Mouse (Mus musculus) lung, embryonic 14.5 days (tissue): ENCODE measurements around the gene Tanc2. TPM values are rescaled to one million over a fixed set of nuclear protein-coding genes. Genes with fewer than 3 reads are reported as not detected.

Experiments
- ATAC-seq: fragments of 200-750 bp; cut with Nextera tagmentation; 2 replicates; pipeline ENCODE4 v1.8.0; 2017; ENCODE audit warnings: mild to moderate bottlenecking, moderate TSS enrichment, moderate library complexity; ENCODE audit not compliant: insufficient read depth
- DNase-seq: peaks from one replicate; pipeline ENCODE4 v3.0.0-alpha.2; 2015
- H3K27ac ChIP-seq: fragments of 300-500 bp; sonication (generic); 2 replicates; pipeline ENCODE4 v1.5.1; 2014; ENCODE audit warnings: low read depth, mild to moderate bottlenecking, moderate library complexity
- H3K27me3 ChIP-seq: fragments of 300-500 bp; sonication (generic); 2 replicates; pipeline ENCODE4 v1.6.1; 2014; ENCODE audit warnings: low read length, control low read depth; ENCODE audit not compliant: insufficient read depth
- H3K36me3 ChIP-seq: fragments of 300-500 bp; sonication (generic); 2 replicates; pipeline ENCODE4 v1.6.1; 2014; ENCODE audit warnings: control low read depth; ENCODE audit not compliant: insufficient read depth
- H3K4me1 ChIP-seq: fragments of 300-500 bp; sonication (generic); 2 replicates; pipeline ENCODE4 v1.6.1; 2014; ENCODE audit warnings: antibody characterized with exemption, control low read depth; ENCODE audit not compliant: insufficient read depth
- H3K4me2 ChIP-seq: fragments of 300-500 bp; sonication (generic); 2 replicates; pipeline ENCODE4 v1.6.1; 2014; ENCODE audit warnings: mild to moderate bottlenecking
- H3K4me3 ChIP-seq: fragments of 300-500 bp; sonication (generic); 2 replicates; pipeline ENCODE4 v1.5.1; 2014; ENCODE audit warnings: low read depth, low read length
- H3K9ac ChIP-seq: fragments of 300-500 bp; sonication (generic); 2 replicates; pipeline ENCODE4 v1.6.1; 2014
- H3K9me3 ChIP-seq: fragments of 300-500 bp; sonication (generic); 2 replicates; pipeline ENCODE4 v1.6.1; 2016; ENCODE audit warnings: low read depth, low read length, control low read depth
- CTCF ChIP-seq: IDR thresholded peaks from 2 replicates; pipeline ENCODE4 v1.5.1; 2016; ENCODE audit warnings: antibody characterized with exemption, low read depth
- WGBS: fragments of 180-500 bp; shearing (Covaris S2); extraction: QIAGEN DNeasy Blood & Tissue Kit; methylation state at CpG from one replicate; pipeline ENCODE4 v1.1.7; 2014; 5-methylcytosine and 5-hydroxymethylcytosine counted together
- microRNA-seq: library from miRNA; unstranded; fragments of <30 nt; microRNA quantifications from one replicate; pipeline ENCODE4, GENCODE M21; 2016; ENCODE audit warnings: borderline number of aligned reads
- polyA plus RNA-seq: library from polyadenylated mRNA; unstranded; fragments of >200 nt; fragmentation: Nextera tagmentation; extraction: Ambion mirVana; gene quantifications from 2 replicates; pipeline ENCODE4 v1.2.1, GENCODE M21; 2014

The Tanc2 gene
- polyA plus RNA-seq, 1 experiment from 2014 or later, result 17.1 TPM

DNA sequence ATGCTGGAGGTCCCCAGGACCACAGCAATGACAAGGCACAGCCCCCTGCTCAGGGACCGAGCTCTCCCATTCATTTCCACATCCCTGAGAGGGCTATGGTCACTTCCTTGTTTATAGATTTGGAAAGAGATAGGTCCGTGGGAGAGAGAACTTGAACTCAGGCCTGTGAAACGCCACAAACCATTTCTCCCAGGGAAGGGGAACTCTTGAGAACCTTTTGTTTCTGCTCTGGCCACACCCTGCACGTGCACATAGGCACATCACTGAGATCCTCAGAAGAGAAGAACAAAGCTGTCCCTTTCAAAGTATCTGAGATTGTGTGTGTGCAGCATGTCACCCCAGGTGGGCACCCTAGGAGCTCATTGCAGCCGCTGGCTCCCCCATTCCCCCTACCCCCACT, 388.8 kb downstream of the Tanc2 start:
- Histone ChIP-seq H3K9ac (no peak overlapping the region), H3K9me3 (no peaks in the 10 kb centered on the region), H3K36me3 (no peaks in the 10 kb centered on the region), H3K27me3 (no peaks in the 10 kb centered on the region), H3K27ac (no peak overlapping the region), H3K4me3 (no peak overlapping the region), H3K4me2 (no peak overlapping the region), H3K4me1 (no peaks in the 10 kb centered on the region)
- no peak for ATAC-seq
- 65% methylated on average over 5 of the region's 5 CpGs for WGBS
- no peak for DNase-seq
- TF ChIP-seq CTCF, result no peak

Small RNA genes within 50 kb of the gene (microRNA-seq; reads per million reads assigned to microRNA genes)
- gene Gm23990, result not detected

Other genes starting within 250 kb of the Tanc2 start
- gene March10, start 133.3 kb upstream of the Tanc2 start, polyA plus RNA-seq, result 0.43 TPM in 1 of 2 replicates, not detected in the other